ENCODE assay signal across 8 mouse cellular contexts in the genomic region with DNA sequence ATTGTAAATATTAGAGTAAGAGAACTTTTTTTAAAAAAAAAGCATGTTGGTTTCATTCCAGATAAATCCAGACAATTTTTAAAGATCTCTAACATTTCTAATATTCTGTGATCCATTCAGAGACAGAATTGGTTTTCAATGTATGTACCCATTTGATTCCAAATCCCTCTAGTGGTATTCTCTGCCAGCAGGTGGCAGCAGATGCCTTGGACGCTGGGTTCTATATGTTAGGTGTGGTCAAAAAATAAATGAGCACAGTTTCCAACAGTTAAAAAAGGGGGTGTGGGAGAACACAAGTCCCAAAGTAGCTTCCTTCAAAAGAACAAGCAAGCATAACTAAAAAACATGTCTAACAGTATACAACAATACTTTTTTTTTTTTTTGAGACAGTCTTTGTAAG. TPM values are rescaled to one million over a fixed set of nuclear protein-coding genes. Genes with fewer than 3 reads are reported as not detected.
DNase-seq lines count a peak whose midpoint lies in the region; ATAC-seq and TF ChIP-seq lines count a peak whose summit lies in the region.

No protein-coding gene starts in this region.

- peak; percentile 92 for TF ChIP-seq CTCF in layer of hippocampus, adult 2 months (conservative IDR thresholded peaks at IDR 0.05)
- peak; percentile 74 for TF ChIP-seq CTCF in liver, postnatal 0 days (IDR thresholded peaks at IDR 0.05; ENCODE audit: low read depth)

- no peaks in the 10 kb centered on the region for H3K27me3 ChIP-seq in embryonic facial prominence, embryonic 10.5 days (replicated peaks; ENCODE audit: low read depth, poor library complexity, severe bottlenecking)
- H3K27me3 ChIP-seq in liver, postnatal 0 days (ENCODE audit: insufficient read depth, low read length): no peaks in the 10 kb centered on the region

- no peak overlapping the region for H3K4me2 ChIP-seq in liver, postnatal 0 days (ENCODE audit: low read depth, low read length)

- 1% methylated on average over 1 of the region's 1 CpGs for WGBS in embryonic facial prominence, embryonic 10.5 days
- WGBS in liver, postnatal 0 days (ENCODE audit: insufficient replicate concordance): 0% methylated on average over 1 of the region's 1 CpGs

- no peak overlapping the region for H3K4me3 ChIP-seq in layer of hippocampus, adult 2 months
- H3K4me3 ChIP-seq in embryonic facial prominence, embryonic 10.5 days: no peak overlapping the region
- no peak overlapping the region for H3K4me3 ChIP-seq in liver, postnatal 0 days (ENCODE audit: low read depth, low read length)

- no peak for ATAC-seq in liver, postnatal 0 days

- no peaks in the 10 kb centered on the region for H3K9me3 ChIP-seq in embryonic facial prominence, embryonic 10.5 days
- H3K9me3 ChIP-seq in liver, postnatal 0 days (ENCODE audit: low read length): no peaks in the 10 kb centered on the region

- peak; percentile 27 to 74 for DNase-seq in adrenal gland, adult (ENCODE audit: inconsistent age in 2 of 2, low spot score in 1 of 2)
- DNase-seq in adrenal gland, adult 8-10 months: no peak
- DNase-seq in layer of hippocampus, adult 2 months (ENCODE audit: low spot score in 2 of 2): peak in 1 of 2 experiments; percentile 71
- no peak for DNase-seq in layer of hippocampus, adult 9-10 months (ENCODE audit: low spot score)
- DNase-seq in MN1 (ENCODE audit: low spot score): peak; percentile 49
- peak; percentile 42 for DNase-seq in embryonic facial prominence, embryonic 10.5 days (ENCODE audit: low spot score)
- DNase-seq in liver, postnatal 0 days: peak; percentile 62
- no peak for DNase-seq in spleen, postnatal 14 days (ENCODE audit: low spot score in 2 of 2)

- no peaks in the 10 kb centered on the region for H3K36me3 ChIP-seq in embryonic facial prominence, embryonic 10.5 days (replicated peaks)
- H3K36me3 ChIP-seq in liver, postnatal 0 days (replicated peaks; ENCODE audit: insufficient read depth, low read length): no peaks in the 10 kb centered on the region

- H3K9ac ChIP-seq in liver, postnatal 0 days (replicated peaks): no peak overlapping the region

- TF ChIP-seq EP300 in liver, postnatal 0 days (IDR thresholded peaks at IDR 0.05; ENCODE audit: low read depth): no peak

- H3K27ac ChIP-seq in layer of hippocampus, adult 2 months: no peak overlapping the region
- H3K27ac ChIP-seq in embryonic facial prominence, embryonic 10.5 days (replicated peaks): no peak overlapping the region
- no peak overlapping the region for H3K27ac ChIP-seq in liver, postnatal 0 days (ENCODE audit: low read depth)

- H3K4me1 ChIP-seq in embryonic facial prominence, embryonic 10.5 days: peaks cover 56% of the 10 kb centered on the region
- H3K4me1 ChIP-seq in liver, postnatal 0 days (ENCODE audit: insufficient read depth): no peaks in the 10 kb centered on the region

RNA-seq across cellular contexts. Expression of gene Kalrn, which starts 41.8 kb away (rescaled TPM):
- 10 to 100 TPM; 11.2 to 18.8 (median 13.0) TPM for total RNA-seq in adrenal gland, adult 8-10 months (2022)
- total RNA-seq in layer of hippocampus, adult 2 months (2021): 100 to 1,000 TPM; 533 to 549 TPM
- 12.9 and 14.8 TPM in 2 replicates for polyA plus RNA-seq in embryonic facial prominence, embryonic 10.5 days (2016; fragmentation: Nextera tagmentation; extraction: Ambion mirVana)
- polyA plus RNA-seq in liver, postnatal 0 days (2015; fragmentation: Nextera tagmentation; extraction: Ambion mirVana): 12.8 and 16.7 TPM in 2 replicates

Comparison
In these comparisons a context has a peak if more than half of its experiments do, and no peak if none do; other contexts are left out.
1. DNase-seq: peak in adrenal gland, adult (2 of 2), MN1 (single experiment), embryonic facial prominence, embryonic 10.5 days (single experiment) and liver, postnatal 0 days (single experiment); none in adrenal gland, adult 8-10 months (single experiment), layer of hippocampus, adult 9-10 months (single experiment) and spleen, postnatal 14 days (0 of 2).
2. RNA of gene Kalrn, which starts 41.8 kb away (total RNA-seq): 533 to 549 TPM in layer of hippocampus, adult 2 months; 11.2 to 18.8 TPM in adrenal gland, adult 8-10 months; every median in the first group is over 10 times any median in the second.